Mouse (Mus musculus) gastrocnemius, postnatal 4 days (tissue): ENCODE measurements around the gene Agap2. TPM values are rescaled to one million over a fixed set of nuclear protein-coding genes. Genes with fewer than 3 reads are reported as not detected.

ENCODE experiments used
- DNase-seq, 2 experiments: peaks; one replicate each; pipeline ENCODE4 v3.0.0; 2021 to 2022; ENCODE audit warnings: low spot score in 2 of 2, mixed read lengths in 2 of 2
- total RNA-seq, 2 experiments: library from RNA; stranded (reverse); gene quantifications; 2 replicates each; pipeline ENCODE4 v1.2.3; 2021

The Agap2 gene
- total RNA-seq, 2 experiments from 2014 or later, result 1.7 to 2.6 TPM

DNA sequence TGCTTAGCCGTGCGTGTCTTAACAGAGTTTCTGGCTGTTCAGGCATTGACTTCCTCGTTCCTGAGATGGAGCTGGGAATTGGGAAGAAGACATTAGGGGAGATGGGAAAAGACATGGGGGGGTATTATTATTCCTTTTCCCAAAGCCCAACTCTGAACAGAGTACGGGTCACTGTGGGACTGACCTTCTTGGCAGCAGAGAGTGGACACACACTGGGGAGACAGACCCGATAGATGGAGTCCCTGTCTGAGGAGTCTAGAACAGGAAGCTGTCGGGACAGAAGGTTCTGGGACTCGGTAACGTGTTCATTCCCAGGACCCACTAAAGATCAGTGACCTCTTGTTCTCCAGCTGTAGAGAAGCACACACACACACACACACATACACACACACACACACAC is 567 bp downstream of the Agap2 start:
- DNase-seq, result no peak

DNA sequence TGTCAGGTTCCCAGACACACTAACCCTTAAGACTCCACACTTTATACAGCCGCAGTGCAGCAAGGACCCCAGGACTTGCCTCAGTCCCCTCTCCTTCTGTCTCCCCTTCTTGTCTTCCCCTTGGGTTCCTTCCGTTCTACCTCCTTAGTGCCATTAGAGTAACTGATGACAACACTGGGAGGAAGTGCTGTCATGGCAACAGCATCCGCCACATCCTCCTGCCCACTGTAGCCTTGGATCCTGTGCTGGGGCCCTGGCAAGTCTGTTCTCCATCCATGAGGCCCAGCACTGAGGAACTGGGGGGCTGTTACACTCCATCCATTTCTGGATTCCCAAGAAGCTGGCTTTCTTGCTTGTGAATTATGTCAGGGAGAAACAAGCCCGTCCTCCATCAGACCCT is 998 bp downstream of the Agap2 start:
- DNase-seq, result no peak

- DNase-seq, result no peak
These were observed 2.4 kb downstream of the Agap2 start for GRCm38 (mm10) chr10:127077515-127077914.

DNA sequence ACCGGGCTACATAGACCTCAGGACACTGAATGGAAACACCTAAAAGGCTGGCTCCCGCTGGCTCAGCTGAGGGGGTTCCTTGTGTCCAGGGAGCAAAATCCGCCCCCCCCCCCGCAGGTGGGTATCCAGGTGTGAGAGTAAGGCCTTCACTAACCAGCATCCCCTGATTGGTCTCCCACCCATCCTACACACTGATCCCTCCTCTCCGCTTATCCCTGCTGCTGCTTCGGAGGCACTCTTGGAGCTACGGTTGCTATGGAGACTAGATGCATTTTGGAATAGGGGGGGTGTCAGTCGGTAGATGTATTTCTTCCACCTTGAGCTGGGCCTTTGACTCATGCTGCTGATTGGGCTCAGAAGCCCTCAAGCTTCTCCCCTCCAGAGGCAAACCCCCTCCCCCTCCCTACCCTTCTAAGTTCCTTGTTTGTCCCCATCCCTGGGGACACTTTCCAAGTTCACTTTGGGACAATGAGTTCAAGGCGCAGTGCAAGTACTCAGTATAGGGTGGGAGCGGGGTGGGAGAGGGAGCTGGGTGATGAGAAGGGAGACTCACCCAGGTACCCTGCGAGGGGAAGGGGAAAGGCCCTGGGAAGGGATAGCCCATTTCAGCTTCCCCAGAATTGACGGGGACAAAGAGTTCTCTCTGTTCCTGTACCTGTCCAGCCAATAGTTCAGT is 3.1 kb downstream of the Agap2 start:
- no peak for DNase-seq

DNA sequence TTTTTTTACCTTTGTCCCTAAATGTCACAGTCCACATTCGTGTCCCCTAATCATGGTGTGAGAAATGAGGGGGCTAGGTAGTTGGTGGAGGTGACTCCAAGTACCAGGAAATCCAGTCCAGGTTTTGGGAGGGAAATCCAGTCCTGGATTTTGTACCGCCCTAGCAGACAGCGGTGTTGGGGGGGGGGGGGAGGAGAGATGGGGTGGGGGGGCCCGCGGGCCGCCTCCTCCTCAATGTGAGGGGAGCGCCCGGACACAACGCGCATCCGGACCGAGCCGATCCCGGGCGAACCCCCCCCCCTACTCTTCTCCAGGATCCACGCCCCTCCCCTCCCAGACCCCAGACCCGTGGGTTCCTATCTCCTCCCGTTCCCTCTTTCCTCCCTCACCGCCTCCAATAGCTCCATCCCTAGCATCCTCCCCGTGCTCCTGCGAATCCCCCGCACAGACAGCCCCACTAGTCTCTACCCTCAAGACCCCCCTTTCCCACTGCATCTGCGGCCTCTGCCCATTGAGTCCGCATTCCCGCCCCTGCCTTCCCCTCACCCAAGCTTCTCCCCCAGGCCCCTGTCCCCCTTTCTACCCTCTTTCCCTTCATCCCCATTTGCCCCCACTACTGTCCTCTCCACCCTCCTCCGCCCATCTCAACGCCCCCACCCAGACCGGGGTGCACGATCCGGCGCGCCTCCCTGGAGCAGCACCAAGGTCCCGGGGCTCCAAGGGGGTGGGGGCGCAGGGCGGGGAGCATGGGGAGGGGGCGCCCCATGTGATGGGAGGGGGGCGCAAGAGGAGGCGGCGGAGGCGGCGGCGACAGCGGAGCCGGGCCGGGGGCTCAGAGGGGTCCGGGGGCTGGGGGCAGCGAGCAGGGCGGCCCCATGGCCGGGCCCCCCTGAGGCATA is 3.8 kb downstream of the Agap2 start:
- no peak for DNase-seq

DNA sequence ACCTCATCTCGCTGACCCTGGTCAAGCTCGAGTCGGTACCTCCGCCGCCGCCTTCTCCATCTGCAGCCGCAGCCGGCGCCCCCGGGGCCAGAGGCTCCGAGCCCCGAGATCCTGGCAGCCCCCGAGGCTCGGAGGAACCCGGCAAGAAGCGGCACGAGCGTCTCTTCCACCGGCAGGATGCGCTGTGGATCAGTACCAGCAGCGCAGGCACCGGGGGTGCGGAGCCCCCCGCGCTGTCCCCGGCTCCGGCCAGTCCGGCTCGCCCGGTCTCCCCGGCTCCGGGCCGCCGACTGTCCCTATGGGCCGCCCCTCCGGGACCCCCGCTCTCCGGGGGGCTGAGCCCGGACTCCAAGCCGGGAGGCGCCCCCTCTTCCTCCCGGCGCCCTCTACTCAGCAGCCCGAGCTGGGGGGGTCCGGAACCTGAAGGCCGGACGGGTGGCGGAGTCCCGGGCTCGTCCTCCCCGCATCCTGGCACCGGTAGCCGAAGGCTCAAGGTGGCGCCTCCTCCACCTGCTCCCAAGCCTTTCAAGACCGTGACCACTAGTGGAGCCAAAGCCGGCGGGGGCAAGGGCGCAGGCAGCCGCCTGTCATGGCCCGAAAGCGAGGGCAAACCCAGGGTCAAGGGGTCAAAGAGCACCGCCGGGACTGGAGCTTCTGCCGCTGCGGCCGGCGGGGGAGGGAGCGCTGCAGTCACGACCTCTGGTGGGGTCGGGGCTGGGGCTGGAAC is 4.7 kb downstream of the Agap2 start:
- DNase-seq, result no peak

GRCm38 (mm10) chr10:127080901-127081780 is 6.1 kb downstream of the Agap2 start:
- DNase-seq, result no peak

- DNase-seq, result no peak
These were observed 7.0 kb downstream of the Agap2 start for GRCm38 (mm10) chr10:127081996-127082620.

- DNase-seq, result no peak
These were observed 8.3 kb downstream of the Agap2 start for GRCm38 (mm10) chr10:127083292-127083914.

- no peak for DNase-seq
These were observed 8.8 kb downstream of the Agap2 start for GRCm38 (mm10) chr10:127083915-127084306.

DNA sequence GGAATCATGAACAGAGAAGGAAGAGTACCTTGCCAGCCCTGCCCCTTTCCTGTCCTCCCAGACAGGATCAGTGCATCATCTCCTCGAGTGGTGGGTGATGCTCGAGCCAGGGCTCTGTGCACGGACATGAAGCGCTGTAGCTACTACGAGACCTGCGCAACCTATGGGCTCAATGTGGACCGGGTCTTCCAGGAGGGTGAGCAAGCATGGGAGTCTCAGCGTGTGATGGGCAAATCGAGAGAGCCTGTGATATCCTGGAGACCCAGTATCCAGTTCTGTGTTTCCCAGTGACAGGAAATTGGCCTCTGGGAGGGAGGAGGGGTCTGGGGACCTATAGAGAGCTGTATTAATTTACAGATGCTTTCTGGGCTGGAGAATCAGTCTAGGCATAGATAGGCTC is 10.0 kb downstream of the Agap2 start:
- no peak for DNase-seq

DNA sequence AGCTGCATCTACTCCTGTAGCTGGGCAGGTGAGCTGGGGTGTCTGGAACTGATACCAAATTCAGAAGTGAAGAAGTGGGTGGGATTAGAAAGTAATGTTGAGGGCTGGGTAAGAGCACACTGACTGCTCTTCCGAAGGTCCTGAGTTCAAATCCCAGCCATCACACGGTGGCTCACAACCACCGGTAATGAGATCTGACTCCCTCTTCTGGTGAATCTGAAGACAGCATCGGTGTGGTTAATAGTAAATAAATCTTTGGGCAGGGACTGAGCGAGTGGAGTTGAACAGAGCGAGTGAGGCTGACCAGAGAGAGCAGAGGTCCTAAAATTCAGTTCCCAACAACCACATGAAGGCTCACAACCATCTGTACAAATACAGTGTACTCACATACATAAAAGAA is 10.5 kb downstream of the Agap2 start:
- no peak for DNase-seq

GRCm38 (mm10) chr10:127090560-127091411 is 15.7 kb downstream of the Agap2 start:
- peak in 1 of 2 experiments; percentile 65 for DNase-seq

DNA sequence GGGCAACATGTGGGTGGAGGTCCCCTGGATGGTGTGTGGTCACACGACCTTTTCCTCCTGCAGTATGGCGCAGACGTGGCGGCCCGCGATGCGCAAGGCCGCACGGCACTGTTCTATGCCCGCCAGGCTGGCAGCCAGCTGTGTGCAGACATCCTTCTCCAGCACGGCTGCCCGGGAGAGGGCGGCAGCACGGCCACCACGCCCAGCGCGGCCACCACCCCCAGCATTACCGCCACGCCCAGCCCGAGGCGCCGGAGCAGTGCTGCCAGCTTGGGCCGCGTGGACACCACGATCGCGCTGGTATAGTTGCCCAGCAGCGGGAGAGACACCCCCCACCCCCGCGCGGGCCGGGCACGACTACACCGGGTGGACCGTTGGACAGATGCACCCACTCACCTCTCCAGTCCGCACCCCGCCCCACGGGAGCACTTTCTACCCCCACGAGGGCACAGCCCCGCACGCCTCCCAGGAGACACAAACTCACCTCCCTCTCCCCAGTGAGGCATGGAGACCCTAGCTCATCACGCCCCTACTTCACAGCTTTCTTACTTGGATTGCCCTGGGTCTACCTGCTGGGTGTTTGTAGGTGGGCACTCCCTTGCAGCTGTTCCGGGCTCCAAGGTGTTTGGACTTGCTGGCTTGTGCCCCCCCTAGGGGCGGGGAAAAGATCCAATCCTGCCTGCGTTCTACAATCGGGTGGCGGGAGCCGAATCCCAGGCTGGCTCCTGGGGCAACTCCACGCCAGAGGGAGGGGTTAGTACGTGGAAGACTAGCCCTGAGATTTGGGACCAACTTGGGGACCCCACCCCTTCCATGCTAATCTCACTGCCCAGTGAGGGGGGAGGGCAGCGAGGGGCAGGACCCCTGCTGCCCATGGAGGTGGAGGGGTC is 16.7 kb downstream of the Agap2 start:
- peak in 1 of 2 experiments; percentile 54 for DNase-seq

DNA sequence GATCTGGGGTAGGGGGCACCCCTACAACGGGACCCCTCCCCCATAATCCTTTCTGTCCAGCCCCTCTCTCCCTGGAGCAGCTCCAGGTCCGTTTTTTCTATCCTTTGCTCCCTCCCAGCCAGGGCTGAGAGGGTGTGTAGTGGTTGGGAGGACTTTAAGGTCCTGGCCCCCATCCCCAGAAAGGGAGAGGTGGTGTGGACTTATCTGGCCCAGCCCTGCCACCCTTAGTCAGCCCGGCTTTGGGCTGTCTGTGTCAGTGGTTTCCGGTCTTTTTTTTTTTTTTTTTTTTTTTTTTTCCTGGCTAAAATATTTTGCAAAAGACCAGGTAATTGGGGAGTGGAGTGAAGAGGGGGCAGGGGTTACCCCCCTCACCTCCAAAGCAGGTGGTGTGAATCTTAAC is 17.7 kb downstream of the Agap2 start:
- DNase-seq, result no peak

GRCm38 (mm10) chr10:127094382-127094802 is 19.3 kb downstream of the Agap2 start:
- DNase-seq, result no peak

DNA sequence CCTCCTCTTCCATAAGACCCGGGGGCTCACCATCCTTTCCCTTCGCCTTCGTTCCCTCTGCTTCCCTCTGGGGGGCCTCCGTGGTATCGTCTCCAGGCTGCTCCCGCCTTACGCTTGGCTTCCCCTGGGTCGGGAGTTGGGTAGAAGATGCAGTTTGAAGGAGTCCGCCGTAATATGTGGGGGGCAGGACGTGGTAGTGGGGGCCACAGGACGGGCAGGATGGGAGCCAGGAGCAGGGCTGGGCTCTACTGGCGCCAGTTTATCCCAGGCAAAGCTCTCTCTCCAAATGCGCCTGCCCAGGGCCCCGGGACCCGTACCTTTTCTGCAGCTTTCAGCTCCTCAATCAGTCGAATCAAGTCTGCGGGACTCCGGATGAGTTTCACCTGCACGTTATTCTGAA is 23.4 kb downstream of the Agap2 start:
- no peak for DNase-seq

GRCm38 (mm10) chr10:127099191-127099590 is 24.1 kb downstream of the Agap2 start:
- no peak for DNase-seq
